Mouse (Mus musculus) forelimb bud, embryonic 11.5 days (tissue): ENCODE results near the gene Apoc4.

Experiments
- DNase-seq: peaks from one replicate; pipeline ENCODE4 v3.0.0-alpha.2; 2012; ENCODE audit warnings: low read depth, low spot score

Gene Apoc4

GRCm38 (mm10) chr7:19681202-19681694, at the start of gene Apoc4, which contains the start of gene Gm44805:
Gene Apoc4 (minus strand): TSS chr7:19681479.
Gene Gm44805 (minus strand): TSS chr7:19681423.
- DNase-seq: no peak

- no peak for DNase-seq
Observed at GRCm38 (mm10) chr7:19726541-19726940, 45.3 kb upstream of the Apoc4 start.

GRCm38 (mm10) chr7:19724167-19724566, 42.9 kb upstream of the Apoc4 start:
- no peak for DNase-seq

- no peak for DNase-seq
Observed at GRCm38 (mm10) chr7:19722754-19723195, 41.5 kb upstream of the Apoc4 start.

GRCm38 (mm10) chr7:19719200-19719599, 37.9 kb upstream of the Apoc4 start:
- no peak for DNase-seq

- DNase-seq: no peak
Observed at GRCm38 (mm10) chr7:19718297-19718952, 37.1 kb upstream of the Apoc4 start.

- no peak for DNase-seq
Observed at GRCm38 (mm10) chr7:19717346-19717745, 36.1 kb upstream of the Apoc4 start.

DNA sequence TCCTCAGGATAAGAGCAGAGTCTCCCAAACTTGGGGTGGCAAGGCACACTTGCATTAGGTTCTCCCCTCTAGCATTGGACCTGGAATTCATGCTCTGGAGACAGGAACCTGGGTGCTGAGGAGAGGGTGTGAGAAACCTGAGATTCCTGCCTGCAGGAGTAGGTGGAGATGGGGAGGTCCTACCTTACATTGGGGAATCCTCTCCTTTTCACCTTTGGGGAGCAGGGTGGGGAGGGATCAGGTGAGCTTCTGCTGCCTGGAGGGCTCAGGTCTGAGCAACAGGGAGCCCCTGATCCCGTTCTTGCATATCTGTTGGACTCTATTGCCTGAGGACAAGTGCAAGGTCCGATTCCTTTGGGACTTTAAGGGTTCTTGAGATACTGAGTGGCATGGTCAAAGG, 35.5 kb upstream of the Apoc4 start:
- DNase-seq: no peak

GRCm38 (mm10) chr7:19716055-19716682, 34.9 kb upstream of the Apoc4 start:
- no peak for DNase-seq

DNA sequence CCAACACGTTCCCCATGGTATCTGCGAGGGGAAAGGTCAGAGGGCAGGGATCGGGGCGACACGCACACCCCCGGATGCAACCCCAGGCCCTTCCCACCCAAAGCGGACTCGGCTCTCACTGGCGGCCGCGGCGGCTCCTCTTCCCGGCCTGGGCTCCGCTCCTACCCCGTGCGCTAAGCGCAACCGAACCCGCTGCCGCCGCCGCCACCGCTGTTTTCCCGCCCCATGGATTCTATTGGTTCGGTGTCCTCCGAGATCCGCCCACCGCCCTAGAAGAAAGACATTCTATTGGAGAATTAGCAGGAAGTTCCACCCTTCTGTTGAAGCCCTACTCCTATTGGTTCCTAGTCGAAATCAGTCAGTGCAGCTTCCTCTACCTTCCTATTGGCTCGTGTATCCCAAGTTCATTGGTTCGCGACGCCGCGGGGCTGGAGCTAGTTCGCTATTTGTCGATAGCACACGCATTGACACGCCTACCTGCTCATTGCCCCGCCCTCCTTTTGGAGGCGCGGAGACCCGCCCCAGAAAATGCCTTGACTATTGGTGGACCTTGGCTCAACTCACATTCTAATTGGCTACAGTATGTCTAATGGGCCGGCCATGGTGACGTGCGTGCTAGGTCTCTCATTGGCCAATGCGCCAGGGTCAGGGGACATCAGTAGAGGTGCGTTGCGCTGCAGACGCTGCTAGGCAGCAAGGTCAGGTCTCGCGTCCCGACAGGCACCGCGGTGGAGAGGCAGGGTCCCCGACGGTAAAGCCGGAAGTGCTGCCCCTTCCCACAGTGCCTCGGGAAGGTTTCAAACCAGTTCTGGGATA, 34.2 kb upstream of the Apoc4 start, which contains the start of gene Tomm40:
Tomm40 (minus strand) TSS at position 200 of the 816 bp plus-strand sequence.
- DNase-seq: peak; percentile 100

DNA sequence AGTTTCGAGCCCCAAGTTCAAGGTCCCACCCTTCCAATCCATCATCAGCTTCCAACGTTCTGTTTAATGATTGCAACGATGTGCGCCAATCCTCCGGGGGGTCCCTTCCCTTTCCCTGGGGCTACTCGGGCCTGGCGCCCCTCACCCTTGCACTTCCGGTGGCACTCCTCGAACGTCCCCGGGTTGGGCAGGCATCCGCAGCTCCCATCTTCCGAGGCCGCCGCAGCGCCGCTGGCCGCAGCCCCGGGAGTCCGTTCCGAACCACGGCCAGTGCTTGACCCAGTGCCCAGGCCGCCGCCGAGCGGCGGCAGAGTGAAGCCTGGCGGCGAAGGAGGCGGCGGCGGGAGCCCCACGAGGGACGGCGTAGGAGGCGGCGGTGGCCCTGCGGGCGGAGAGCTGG, 33.6 kb upstream of the Apoc4 start:
- DNase-seq: no peak

DNA sequence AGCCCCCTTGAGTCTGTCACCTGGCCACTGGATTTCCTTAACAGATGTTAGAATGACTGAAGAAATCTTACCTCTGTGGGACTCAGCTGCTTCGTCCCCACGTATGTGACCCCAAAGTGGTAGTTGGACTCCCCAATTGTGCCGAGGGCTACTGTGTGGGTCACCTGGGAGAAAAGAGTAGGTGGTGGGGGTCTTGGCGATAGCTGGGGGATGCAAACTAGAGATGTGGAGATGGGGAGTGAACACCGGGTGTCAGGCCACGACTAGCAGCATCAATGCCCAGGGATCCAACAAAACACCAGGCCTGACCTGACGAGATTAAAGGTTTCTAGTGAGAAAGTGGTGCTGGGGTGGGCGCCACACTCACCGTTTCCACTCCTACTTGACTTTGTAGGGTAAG, 32.3 kb upstream of the Apoc4 start:
- DNase-seq: no peak

- no peak for DNase-seq
Observed at GRCm38 (mm10) chr7:19713196-19713595, 31.9 kb upstream of the Apoc4 start.

- no peak for DNase-seq
Observed at GRCm38 (mm10) chr7:19712414-19712813, 31.1 kb upstream of the Apoc4 start.

GRCm38 (mm10) chr7:19710650-19711049, 29.4 kb upstream of the Apoc4 start:
- no peak for DNase-seq

- DNase-seq: no peak
Observed at GRCm38 (mm10) chr7:19705271-19705670, 24.0 kb upstream of the Apoc4 start.

- DNase-seq: no peak
Observed at GRCm38 (mm10) chr7:19704475-19704874, 23.2 kb upstream of the Apoc4 start.

DNA sequence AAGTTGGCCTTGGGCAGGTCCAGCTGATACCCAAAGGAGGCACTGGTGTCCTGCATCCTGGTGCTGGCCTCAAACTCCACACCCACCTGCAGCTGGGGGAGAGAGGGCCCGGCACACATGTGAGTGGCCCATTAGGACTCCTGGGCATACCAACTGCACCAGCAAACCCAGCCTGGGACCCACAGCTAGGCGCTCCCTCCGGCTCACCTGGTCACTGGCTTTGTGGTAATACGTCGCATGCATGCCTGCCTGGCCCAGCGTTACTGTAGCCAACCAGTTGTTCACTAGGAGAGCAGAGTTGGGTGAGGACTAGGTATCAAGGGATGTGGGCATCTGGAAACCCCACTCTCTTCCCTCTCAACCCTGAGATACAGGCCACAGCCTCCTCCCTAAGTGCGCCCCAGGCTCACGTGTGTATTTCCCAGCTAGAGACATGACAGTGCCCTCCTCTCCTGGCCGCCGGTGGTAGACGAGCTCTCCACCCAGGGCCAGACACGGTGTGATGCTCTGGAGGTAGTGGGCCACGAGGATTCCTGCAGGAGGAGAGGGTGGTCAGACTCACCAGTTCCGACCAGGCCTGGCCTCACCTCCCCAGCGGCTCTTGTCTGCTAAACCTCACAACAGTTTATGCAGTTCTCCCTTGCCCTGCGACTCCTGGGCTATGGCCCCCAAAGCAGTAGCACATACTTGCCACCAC, 21.7 kb upstream of the Apoc4 start:
- DNase-seq: no peak

DNA sequence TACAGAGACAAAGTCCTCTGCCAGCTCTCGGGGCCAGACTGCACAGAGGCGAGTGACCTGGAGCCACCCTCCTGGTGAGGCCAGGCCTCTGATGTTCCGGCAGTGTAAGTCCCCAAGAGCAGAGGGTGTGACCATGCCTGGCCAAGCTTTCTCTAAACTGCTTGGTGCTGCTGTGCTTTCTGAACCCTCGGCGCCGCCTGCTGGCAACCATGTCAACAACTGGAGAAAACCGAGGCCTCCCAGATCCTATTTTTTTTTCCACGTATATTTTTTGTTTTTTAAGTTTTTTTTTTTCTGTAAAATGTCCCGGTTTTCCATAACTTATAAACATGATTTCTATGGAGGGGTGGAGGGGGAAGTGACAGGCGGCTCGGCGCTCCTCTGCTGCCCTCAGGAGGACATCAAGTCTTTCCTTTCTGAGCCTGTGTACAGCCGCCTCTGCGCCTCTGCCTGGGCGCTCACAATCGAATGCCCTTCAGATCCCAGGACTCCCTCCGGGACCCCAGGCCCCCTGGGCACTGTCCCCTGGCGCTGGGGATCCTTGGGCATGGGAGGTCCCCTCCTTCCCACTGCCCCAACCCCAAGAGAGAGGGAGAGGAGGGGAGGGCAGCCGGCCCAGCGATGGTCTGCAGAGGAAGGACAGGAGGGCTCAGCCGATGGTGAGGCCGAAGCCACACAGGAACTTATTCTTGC, 19.9 kb upstream of the Apoc4 start:
- peak; percentile 54 for DNase-seq

DNA sequence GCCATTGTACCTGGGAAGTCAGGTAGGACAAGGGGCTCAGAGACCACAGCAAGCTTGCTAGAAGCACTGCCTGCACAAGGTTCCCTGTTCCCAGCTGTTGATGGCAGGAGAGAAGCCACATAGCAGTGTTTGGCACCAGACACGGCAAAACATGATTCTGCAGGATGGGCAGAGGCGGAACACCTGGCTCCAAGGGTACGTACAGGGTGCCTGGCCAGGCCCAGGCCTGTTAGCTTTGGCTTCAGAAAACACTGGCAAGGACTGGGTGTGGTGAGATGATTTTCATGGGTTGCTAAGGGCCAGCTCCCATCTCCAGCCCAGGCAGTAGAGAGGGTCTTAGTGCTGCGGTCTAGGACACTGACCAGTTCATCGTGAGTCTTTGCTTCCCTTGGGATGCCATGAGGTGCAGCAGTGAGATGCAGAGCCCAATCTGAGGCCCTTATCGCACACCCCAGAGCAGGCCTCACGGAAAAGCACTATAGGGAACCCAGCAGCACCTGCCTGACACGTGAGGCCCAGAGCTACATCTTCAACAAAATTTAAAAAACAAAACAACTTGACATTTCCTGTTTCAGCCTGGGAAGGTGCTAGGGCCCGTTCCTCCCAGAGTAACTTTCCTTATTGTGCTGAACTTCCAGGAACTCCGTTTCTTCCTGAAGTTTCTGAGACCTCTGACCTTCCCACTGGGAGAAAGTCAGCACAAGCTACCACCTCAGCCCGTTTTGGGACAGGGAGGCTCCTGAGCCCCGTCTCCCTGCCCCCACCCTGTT, 19.2 kb upstream of the Apoc4 start:
- DNase-seq: no peak
